Mouse (Mus musculus) limb, embryonic 13.5 days (tissue): ENCODE results near the gene Sfpq. TPM values are rescaled to one million over a fixed set of nuclear protein-coding genes. Genes with fewer than 3 reads are reported as not detected.

ENCODE experiments used
- ATAC-seq: fragments of 200-750 bp; cut with Nextera tagmentation; 2 replicates; pipeline ENCODE4 v1.8.0; 2017; ENCODE audit warnings: low read depth, moderate number of reproducible peaks, moderate TSS enrichment; ENCODE audit not compliant: low FRiP score
- H3K27ac ChIP-seq: fragments of 300-500 bp; sonication (generic); 2 replicates; pipeline ENCODE4 v1.5.1; 2015; ENCODE audit warnings: inconsistent platforms, mild to moderate bottlenecking, moderate library complexity
- H3K27me3 ChIP-seq: fragments of 300-500 bp; sonication (generic); 2 replicates; pipeline ENCODE4 v1.6.1; 2015; ENCODE audit warnings: mild to moderate bottlenecking, inconsistent platforms
- H3K36me3 ChIP-seq: fragments of 300-500 bp; sonication (generic); 2 replicates; pipeline ENCODE4 v1.6.1; 2015; ENCODE audit warnings: inconsistent platforms, mild to moderate bottlenecking, moderate library complexity
- H3K4me1 ChIP-seq: fragments of 300-500 bp; sonication (generic); 2 replicates; pipeline ENCODE4 v1.6.1; 2015; ENCODE audit warnings: inconsistent platforms
- H3K4me2 ChIP-seq: fragments of 300-500 bp; sonication (generic); replicated peaks from 2 replicates; pipeline ENCODE4 v1.6.1; 2015; ENCODE audit warnings: inconsistent platforms, mild to moderate bottlenecking, moderate library complexity
- H3K4me3 ChIP-seq: fragments of 300-500 bp; sonication (generic); 2 replicates; pipeline ENCODE4 v1.5.1; 2015; ENCODE audit warnings: moderate library complexity, mild to moderate bottlenecking, inconsistent platforms
- H3K9ac ChIP-seq: fragments of 300-500 bp; sonication (generic); 2 replicates; pipeline ENCODE4 v1.6.1; 2015; ENCODE audit warnings: mild to moderate bottlenecking, inconsistent platforms
- H3K9me3 ChIP-seq: fragments of 300-500 bp; sonication (generic); 2 replicates; pipeline ENCODE4 v1.6.1; 2016; ENCODE audit warnings: inconsistent platforms
- WGBS: fragments of 180-500 bp; shearing (Covaris S2); methylation state at CpG from one replicate; pipeline ENCODE4 v1.1.7; 2015; 5-methylcytosine and 5-hydroxymethylcytosine counted together
- polyA plus RNA-seq: library from polyadenylated mRNA; unstranded; fragments of >200 nt; fragmentation: Nextera tagmentation; extraction: Ambion mirVana; gene quantifications from 2 replicates; pipeline ENCODE4 v1.2.1, GENCODE M21; 2015

Gene Sfpq
- polyA plus RNA-seq, 1 experiment from 2014 or later, result 100.0 TPM

DNA sequence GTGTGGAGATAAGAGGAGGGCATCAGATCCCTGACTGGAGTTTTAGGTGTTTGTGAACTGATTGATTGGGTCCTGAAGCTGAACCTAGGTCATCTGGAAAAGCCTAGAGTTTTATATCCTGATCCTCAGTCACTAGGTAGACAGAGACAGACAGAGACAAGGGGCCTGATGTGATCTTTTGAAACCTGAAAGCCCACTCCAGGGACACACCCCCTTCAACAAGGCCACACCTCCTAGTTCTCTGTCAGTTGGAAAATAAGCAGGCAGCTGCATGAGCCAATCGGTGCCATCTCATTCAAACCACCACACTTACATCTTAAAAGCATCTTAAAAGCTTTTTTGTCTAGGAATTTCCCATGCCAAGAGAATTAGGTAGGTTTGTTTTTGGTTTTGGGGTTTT is 59.7 kb downstream of the Sfpq start:
- 24% methylated on average over 1 of the region's 1 CpGs for WGBS
- H3K9me3 ChIP-seq, result no peaks in the 10 kb centered on the region
- no peak overlapping the region for H3K4me3 ChIP-seq
- peaks cover 5% of the 10 kb centered on the region; the same call in 1 of the 2 replicates for H3K36me3 ChIP-seq
- ATAC-seq, result no peak
- no peak overlapping the region for H3K4me2 ChIP-seq
- H3K9ac ChIP-seq, result no peak overlapping the region
- peaks cover 9% of the 10 kb centered on the region for H3K4me1 ChIP-seq
- no peaks in the 10 kb centered on the region for H3K27me3 ChIP-seq
- no peak overlapping the region for H3K27ac ChIP-seq

GRCm38 (mm10) chr4:127083131-127083530 is 62.0 kb downstream of the Sfpq start:
- H3K27ac ChIP-seq, result no peak overlapping the region
- no peak overlapping the region for H3K9ac ChIP-seq
- H3K27me3 ChIP-seq, result no peaks in the 10 kb centered on the region
- H3K4me3 ChIP-seq, result no peak overlapping the region
- H3K4me2 ChIP-seq, result no peak overlapping the region
- no peak for ATAC-seq
- H3K4me1 ChIP-seq, result peaks cover 3% of the 10 kb centered on the region; the same call in 1 of the 2 replicates
- peaks cover 9% of the 10 kb centered on the region for H3K36me3 ChIP-seq
- WGBS, result 85% methylated on average over 2 of the region's 2 CpGs
- no peaks in the 10 kb centered on the region for H3K9me3 ChIP-seq

GRCm38 (mm10) chr4:127085761-127086160 is 64.6 kb downstream of the Sfpq start:
- H3K9me3 ChIP-seq, result no peaks in the 10 kb centered on the region
- no peak overlapping the region for H3K9ac ChIP-seq
- no peak overlapping the region for H3K27ac ChIP-seq
- H3K4me2 ChIP-seq, result no peak overlapping the region
- no peaks in the 10 kb centered on the region for H3K27me3 ChIP-seq
- H3K36me3 ChIP-seq, result peaks cover 29% of the 10 kb centered on the region
- no peak for ATAC-seq
- 92% methylated on average over 1 of the region's 1 CpGs for WGBS
- H3K4me1 ChIP-seq, result no peaks in the 10 kb centered on the region
- no peak overlapping the region for H3K4me3 ChIP-seq

Other genes starting within 250 kb of the Sfpq start
- gene Zmym4, start 53.2 kb upstream of the Sfpq start, polyA plus RNA-seq, result 27.8 and 31.0 TPM in 2 replicates
- gene Zmym1, start 39.8 kb downstream of the Sfpq start, polyA plus RNA-seq, result 22.1 and 24.5 TPM in 2 replicates
- gene Zmym6, start 56.1 kb downstream of the Sfpq start, polyA plus RNA-seq, result 26.2 and 29.3 TPM in 2 replicates
- gene Tmem35b, start 102.4 kb downstream of the Sfpq start, polyA plus RNA-seq, result 16.9 and 20.8 TPM in 2 replicates
- 0.53 and 0.55 TPM in 2 replicates for gene Dlgap3, start 147.9 kb downstream of the Sfpq start, polyA plus RNA-seq
- 51.0 and 53.7 TPM in 2 replicates for gene Smim12, start 222.5 kb downstream of the Sfpq start, polyA plus RNA-seq